Mouse (Mus musculus) forebrain, embryonic 14.5 days (tissue): ENCODE data around the gene Ccdc92b. TPM values are rescaled to one million over a fixed set of nuclear protein-coding genes. Genes with fewer than 3 reads are reported as not detected.

Experiments
- ATAC-seq: fragments of 200-750 bp; cut with Nextera tagmentation; 2 replicates; pipeline ENCODE4 v1.8.0; 2017; ENCODE audit warnings: mild to moderate bottlenecking, moderate library complexity
- DNase-seq: peaks from one replicate; pipeline ENCODE4 v3.0.0-alpha.2; 2015; ENCODE audit warnings: low spot score
- H3K27ac ChIP-seq: fragments of 300-500 bp; sonication (generic); 2 replicates; pipeline ENCODE4 v1.5.1; 2014; ENCODE audit warnings: low read depth, mild to moderate bottlenecking, control low read depth, low read length, moderate library complexity
- H3K27me3 ChIP-seq: fragments of 300-500 bp; sonication (generic); replicated peaks from 2 replicates; pipeline ENCODE4 v1.6.1; 2014; ENCODE audit warnings: low read length, control low read depth, mixed read lengths; ENCODE audit not compliant: control insufficient read depth, insufficient read depth
- H3K36me3 ChIP-seq: fragments of 300-500 bp; sonication (generic); 2 replicates; pipeline ENCODE4 v1.6.1; 2014; ENCODE audit warnings: low read length, control low read depth; ENCODE audit not compliant: control insufficient read depth, insufficient read depth
- H3K4me1 ChIP-seq: fragments of 300-500 bp; sonication (generic); 2 replicates; pipeline ENCODE4 v1.6.1; 2014; ENCODE audit warnings: antibody characterized with exemption, low read length, control low read depth; ENCODE audit not compliant: control insufficient read depth, insufficient read depth
- H3K4me2 ChIP-seq: fragments of 300-500 bp; sonication (generic); 2 replicates; pipeline ENCODE4 v1.6.1; 2014; ENCODE audit warnings: mild to moderate bottlenecking, control low read depth, low read length
- H3K4me3 ChIP-seq: fragments of 300-500 bp; sonication (generic); 2 replicates; pipeline ENCODE4 v1.5.1; 2014; ENCODE audit warnings: low read depth, low read length, control low read depth
- H3K9ac ChIP-seq: fragments of 300-500 bp; sonication (generic); 2 replicates; pipeline ENCODE4 v1.6.1; 2014; ENCODE audit warnings: mild to moderate bottlenecking, low read length, control low read depth, moderate library complexity
- H3K9me3 ChIP-seq: fragments of 300-500 bp; sonication (generic); replicated peaks from 2 replicates; pipeline ENCODE4 v1.6.1; 2016; ENCODE audit warnings: low read length, control low read depth, mixed read lengths; ENCODE audit not compliant: control insufficient read depth
- WGBS: fragments of 180-500 bp; shearing (Covaris S2); extraction: QIAGEN DNeasy Blood & Tissue Kit; methylation state at CpG from one replicate; pipeline ENCODE4 v1.1.7; 2014; 5-methylcytosine and 5-hydroxymethylcytosine counted together
- polyA plus RNA-seq: library from polyadenylated mRNA; unstranded; fragments of >200 nt; fragmentation: Nextera tagmentation; extraction: Ambion mirVana; gene quantifications from 2 replicates; pipeline ENCODE4 v1.2.1, GENCODE M21; 2014

The Ccdc92b gene
- polyA plus RNA-seq, 1 experiment from 2014 or later: 2.3 TPM

DNA sequence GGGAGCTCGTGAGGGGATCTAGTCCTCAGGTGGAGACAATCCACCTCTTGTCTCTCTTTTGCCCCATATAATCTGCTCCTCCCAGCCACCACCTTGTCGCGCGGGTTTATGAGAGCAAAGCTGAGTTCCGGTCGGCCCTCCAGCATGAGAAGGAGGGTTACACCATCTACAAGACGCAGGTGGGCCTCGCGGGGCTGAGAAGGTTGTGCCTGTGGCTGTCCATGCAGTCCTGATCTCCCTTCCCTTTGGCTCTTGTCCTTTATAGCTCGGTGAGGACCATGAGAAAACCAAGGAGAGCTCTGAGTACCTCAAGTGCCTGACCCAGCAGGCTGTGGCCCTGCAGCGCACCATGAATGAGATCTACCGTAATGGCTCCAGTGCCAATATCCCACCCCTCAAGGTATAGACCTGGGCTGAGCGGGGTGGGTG is 48.2 kb downstream of the Ccdc92b start:
- no peak overlapping the region for H3K27ac ChIP-seq

DNA sequence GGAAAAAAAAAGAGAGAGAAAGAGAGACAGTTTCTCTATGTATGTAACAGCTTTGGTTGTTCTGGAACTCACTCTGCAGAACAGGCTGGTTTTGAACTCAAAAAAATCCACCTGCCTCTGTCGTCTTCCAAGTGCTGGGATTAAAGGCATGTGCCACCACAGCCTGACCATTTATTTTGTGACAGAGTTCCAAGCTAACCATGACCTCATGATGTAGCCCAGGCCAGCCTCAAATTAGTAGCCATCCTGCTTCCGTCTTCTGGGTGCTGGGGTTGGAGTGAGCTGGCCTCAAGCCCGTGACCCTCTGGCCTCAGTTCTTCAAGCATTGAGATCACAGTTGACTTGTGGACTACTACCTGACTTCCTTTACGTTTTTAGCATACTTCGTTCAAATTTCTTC is 49.1 kb downstream of the Ccdc92b start:
- Histone ChIP-seq H3K9me3 (no peaks in the 10 kb centered on the region), H3K4me1 (no peaks in the 10 kb centered on the region), H3K4me3 (no peak overlapping the region), H3K36me3 (peaks cover 63% of the 10 kb centered on the region), H3K4me2 (no peak overlapping the region), H3K27ac (no peak overlapping the region), H3K9ac (no peak overlapping the region), H3K27me3 (no peaks in the 10 kb centered on the region)
- no peak for DNase-seq
- WGBS: 89% methylated on average over 5 of the region's 5 CpGs
- ATAC-seq: no peak

More for the DNA sequence above, 48.2 kb downstream of the Ccdc92b start:
- no peak overlapping the region for H3K4me3 ChIP-seq
- no peak for ATAC-seq
- H3K4me2 ChIP-seq: no peak overlapping the region
- H3K9ac ChIP-seq: no peak overlapping the region
- H3K36me3 ChIP-seq: peaks cover 66% of the 10 kb centered on the region
- no peak for DNase-seq
- H3K4me1 ChIP-seq: no peaks in the 10 kb centered on the region
- 96% methylated on average over 13 of the region's 13 CpGs for WGBS
- H3K9me3 ChIP-seq: no peaks in the 10 kb centered on the region
- no peaks in the 10 kb centered on the region for H3K27me3 ChIP-seq

DNA sequence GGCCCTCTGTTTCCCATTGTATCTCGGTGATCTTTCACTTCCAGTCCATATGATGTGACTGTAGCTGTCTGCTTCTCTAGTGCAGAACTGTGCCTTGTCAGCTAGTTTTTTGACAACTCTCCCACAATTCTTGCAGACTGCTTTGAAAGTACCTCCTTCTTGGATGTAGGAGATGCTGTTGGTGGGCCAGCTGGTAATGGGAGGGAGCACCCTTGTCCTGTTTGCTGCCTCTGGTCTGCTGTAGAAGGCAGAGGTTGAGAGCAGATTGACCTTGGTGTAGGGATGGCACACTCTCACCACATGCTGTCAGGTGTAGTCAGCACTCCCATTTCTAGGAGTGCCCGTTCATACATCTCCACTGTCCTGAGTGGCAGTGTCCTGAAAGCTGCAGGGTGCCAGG is 49.6 kb downstream of the Ccdc92b start:
- H3K4me1 ChIP-seq: no peaks in the 10 kb centered on the region
- 84% methylated on average over 2 of the region's 2 CpGs for WGBS
- H3K9me3 ChIP-seq: no peaks in the 10 kb centered on the region
- no peak for DNase-seq
- H3K4me3 ChIP-seq: no peak overlapping the region
- peaks cover 61% of the 10 kb centered on the region for H3K36me3 ChIP-seq
- no peaks in the 10 kb centered on the region for H3K27me3 ChIP-seq
- ATAC-seq: no peak
- H3K27ac ChIP-seq: no peak overlapping the region
- no peak overlapping the region for H3K4me2 ChIP-seq
- no peak overlapping the region for H3K9ac ChIP-seq

DNA sequence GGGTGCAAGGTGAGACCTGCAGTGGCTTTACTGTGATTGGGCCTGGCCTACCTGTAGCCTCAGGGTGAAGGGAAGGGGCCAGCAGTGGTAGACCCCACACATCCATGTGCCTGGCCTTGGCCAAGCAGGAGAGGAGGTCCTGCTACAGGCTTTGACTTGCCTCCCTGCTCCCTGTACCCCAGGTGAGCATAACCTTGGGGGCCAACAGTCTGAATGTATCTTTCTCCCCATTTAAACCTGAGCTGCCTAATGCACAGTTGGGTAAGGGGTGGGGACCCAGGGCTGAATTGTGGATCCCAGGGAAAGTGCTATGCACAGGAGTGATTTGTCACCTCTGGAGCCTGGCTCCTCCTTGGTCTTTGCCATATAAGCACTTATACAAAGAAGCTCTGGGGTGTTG is 50.7 kb downstream of the Ccdc92b start:
- no peak overlapping the region for H3K27ac ChIP-seq
- H3K36me3 ChIP-seq: peaks cover 56% of the 10 kb centered on the region

DNA sequence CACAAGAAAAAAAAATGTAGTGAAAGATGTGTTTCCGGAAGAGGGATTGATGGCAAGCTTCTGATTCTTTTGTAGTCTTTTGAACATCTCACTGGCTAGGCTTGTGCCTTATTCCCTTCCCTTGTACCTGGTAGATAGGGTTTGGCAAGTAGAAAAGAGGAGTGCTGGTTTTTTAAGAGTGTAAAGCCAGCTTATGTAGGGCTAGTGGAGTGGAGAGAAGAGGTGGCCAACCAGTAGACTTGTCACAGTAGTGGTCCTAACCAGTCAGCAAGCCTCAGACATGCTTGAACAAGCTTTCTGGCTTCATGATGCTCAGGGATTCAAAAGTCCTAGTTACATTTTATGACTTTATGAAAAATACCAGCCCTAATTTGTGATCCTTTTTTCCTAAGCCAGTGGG is 51.6 kb downstream of the Ccdc92b start:
- Histone ChIP-seq H3K4me3 (no peak overlapping the region), H3K4me1 (no peaks in the 10 kb centered on the region), H3K9me3 (no peaks in the 10 kb centered on the region), H3K27me3 (no peaks in the 10 kb centered on the region), H3K27ac (no peak overlapping the region), H3K9ac (no peak overlapping the region), H3K36me3 (peaks cover 49% of the 10 kb centered on the region), H3K4me2 (no peak overlapping the region)
- DNase-seq (no peak), ATAC-seq (no peak)
- 96% methylated on average over 1 of the region's 1 CpGs for WGBS

More for the DNA sequence above, 50.7 kb downstream of the Ccdc92b start:
- H3K4me3 ChIP-seq: no peak overlapping the region
- no peaks in the 10 kb centered on the region for H3K4me1 ChIP-seq
- H3K27me3 ChIP-seq: no peaks in the 10 kb centered on the region
- no peak overlapping the region for H3K9ac ChIP-seq
- no peaks in the 10 kb centered on the region for H3K9me3 ChIP-seq
- H3K4me2 ChIP-seq: no peak overlapping the region
- DNase-seq (no peak), ATAC-seq (no peak)

DNA sequence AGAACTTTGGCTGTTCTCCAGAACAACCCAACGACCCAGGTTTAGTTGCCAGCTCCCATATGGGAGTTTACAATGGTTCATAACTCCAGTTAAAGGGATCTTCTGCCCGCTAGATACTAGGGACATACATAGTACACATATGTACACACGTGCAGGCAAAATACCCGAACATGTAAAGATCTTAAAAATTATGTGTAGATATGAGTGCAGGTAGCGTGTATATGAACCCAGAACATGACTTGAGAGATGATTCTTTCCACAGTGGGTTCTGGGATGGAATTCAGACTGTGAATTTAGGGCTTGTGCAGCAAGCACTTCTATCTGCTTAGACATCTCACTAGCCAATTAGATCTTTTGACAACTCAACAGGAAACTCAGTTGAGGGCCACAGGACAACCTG is 52.4 kb downstream of the Ccdc92b start:
- no peak overlapping the region for H3K27ac ChIP-seq
- no peak for ATAC-seq
- no peaks in the 10 kb centered on the region for H3K27me3 ChIP-seq
- H3K36me3 ChIP-seq: peaks cover 47% of the 10 kb centered on the region
- H3K9me3 ChIP-seq: no peaks in the 10 kb centered on the region
- 91% methylated on average over 5 of the region's 5 CpGs for whole genome bisulfite sequencing
- DNase-seq: no peak
- H3K9ac ChIP-seq: no peak overlapping the region
- no peak overlapping the region for H3K4me2 ChIP-seq
- H3K4me1 ChIP-seq: no peaks in the 10 kb centered on the region
- H3K4me3 ChIP-seq: no peak overlapping the region

DNA sequence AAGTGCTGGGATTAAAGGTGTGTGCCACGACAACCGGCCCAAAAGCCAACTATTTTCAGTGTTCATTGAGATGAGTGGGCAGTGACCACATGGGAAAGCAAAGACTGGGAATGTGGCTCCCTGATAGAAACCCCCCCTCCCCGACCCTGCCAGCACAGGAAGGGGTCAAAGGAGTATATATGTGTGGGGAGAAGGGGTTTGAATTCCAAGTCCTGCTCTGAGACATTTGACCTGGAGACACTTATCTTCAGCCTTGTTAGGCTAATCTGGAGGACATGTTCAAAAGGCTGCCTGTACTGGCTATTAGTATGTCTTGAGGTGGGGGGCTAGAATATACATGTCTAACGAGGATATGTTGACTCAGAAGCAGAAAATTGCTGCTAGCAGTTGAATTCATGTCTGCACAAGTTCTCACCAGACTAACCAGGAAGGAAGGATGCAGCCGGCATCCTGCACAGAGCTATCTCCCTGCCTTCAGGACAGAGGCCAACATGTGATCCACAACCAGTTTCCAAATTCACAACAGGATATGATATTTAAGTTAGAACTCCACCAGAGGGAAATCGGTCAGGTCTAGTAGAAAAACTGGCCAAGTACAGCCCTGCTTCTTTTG is 53.6 kb downstream of the Ccdc92b start:
- no peak overlapping the region for H3K4me3 ChIP-seq
- no peak for ATAC-seq
- H3K9me3 ChIP-seq: no peaks in the 10 kb centered on the region
- no peak for DNase-seq
- H3K4me1 ChIP-seq: no peaks in the 10 kb centered on the region
- H3K4me2 ChIP-seq: no peak overlapping the region
- 85% methylated on average over 6 of the region's 6 CpGs for WGBS
- no peak overlapping the region for H3K27ac ChIP-seq
- H3K9ac ChIP-seq: no peak overlapping the region
- H3K36me3 ChIP-seq: peaks cover 47% of the 10 kb centered on the region
- H3K27me3 ChIP-seq: no peaks in the 10 kb centered on the region

DNA sequence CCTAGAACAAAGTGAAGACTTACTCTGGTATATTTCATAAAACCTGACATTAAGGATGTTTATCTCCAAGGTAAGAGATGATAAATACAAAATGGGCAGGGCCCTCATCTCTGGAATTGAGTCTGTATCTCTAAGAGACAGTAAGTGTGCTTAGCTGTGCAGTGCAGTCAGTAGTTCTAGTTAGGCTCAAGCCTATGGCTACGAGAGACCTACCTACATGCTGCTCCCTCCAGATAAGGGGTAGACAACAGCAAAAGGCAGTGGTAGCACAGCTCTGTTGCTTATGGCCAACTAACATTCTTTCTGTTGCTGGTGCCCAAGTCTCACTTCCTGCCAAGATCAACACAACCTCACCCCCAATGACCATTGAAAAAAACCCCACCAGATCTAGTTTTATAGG is 54.2 kb downstream of the Ccdc92b start:
- H3K4me3 ChIP-seq: no peak overlapping the region
- DNase-seq (no peak), ATAC-seq (no peak)
- 88% methylated on average over 1 of the region's 1 CpGs for WGBS
- no peak overlapping the region for H3K4me2 ChIP-seq
- no peaks in the 10 kb centered on the region for H3K9me3 ChIP-seq
- H3K36me3 ChIP-seq: peaks cover 50% of the 10 kb centered on the region
- H3K27me3 ChIP-seq: no peaks in the 10 kb centered on the region
- H3K4me1 ChIP-seq: no peaks in the 10 kb centered on the region
- no peak overlapping the region for H3K9ac ChIP-seq
- H3K27ac ChIP-seq: no peak overlapping the region

DNA sequence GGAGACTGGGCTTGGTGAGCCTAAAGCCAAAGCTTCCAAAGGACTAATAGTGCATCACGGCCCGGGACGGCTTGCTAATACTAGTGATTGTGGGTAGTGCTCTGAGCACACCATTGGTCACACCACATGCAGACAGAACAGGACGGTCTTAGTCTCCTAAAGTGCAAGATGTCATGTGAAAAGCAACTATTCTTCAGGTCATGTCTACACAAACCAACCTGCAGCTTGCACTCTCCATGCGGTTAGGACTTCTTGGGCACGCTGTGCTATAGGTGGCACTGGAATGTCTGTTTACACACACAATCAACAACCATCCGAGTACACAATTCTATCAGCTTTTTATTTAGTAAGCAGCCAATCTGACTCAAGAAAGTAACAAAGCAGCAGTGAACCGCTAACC is 55.3 kb downstream of the Ccdc92b start:
- Histone ChIP-seq H3K9me3 (no peaks in the 10 kb centered on the region), H3K4me2 (no peak overlapping the region), H3K36me3 (peaks cover 54% of the 10 kb centered on the region), H3K27me3 (no peaks in the 10 kb centered on the region), H3K4me3 (no peak overlapping the region), H3K9ac (no peak overlapping the region), H3K27ac (no peak overlapping the region), H3K4me1 (no peaks in the 10 kb centered on the region)
- ATAC-seq (no peak), DNase-seq (no peak)
- 94% methylated on average over 8 of the region's 8 CpGs for WGBS
